Mouse (Mus musculus) stomach, embryonic 14.5 days (tissue): ENCODE measurements around the gene Zzef1. TPM values are rescaled to one million over a fixed set of nuclear protein-coding genes. Genes with fewer than 3 reads are reported as not detected.
A peak's percentile ranks its signal among the peaks of the same experiment; 100 is the strongest.

Source experiments
- ATAC-seq: fragments of 200-750 bp; cut with Nextera tagmentation; 2 replicates; pipeline ENCODE4 v1.8.0; 2017; ENCODE audit warnings: low read depth, moderate TSS enrichment; ENCODE audit not compliant: insufficient number of reproducible peaks, insufficient read depth, low FRiP score
- H3K27ac ChIP-seq: fragments of 300-500 bp; sonication (generic); 2 replicates; pipeline ENCODE4 v1.5.1; 2014; ENCODE audit warnings: mild to moderate bottlenecking, low read length, moderate library complexity, mixed read lengths
- H3K27me3 ChIP-seq: fragments of 300-500 bp; sonication (generic); 2 replicates; pipeline ENCODE4 v1.6.1; 2014; ENCODE audit warnings: low read length, control low read depth, mixed read lengths; ENCODE audit not compliant: control insufficient read depth, insufficient read depth
- H3K36me3 ChIP-seq: fragments of 300-500 bp; sonication (generic); 2 replicates; pipeline ENCODE4 v1.6.1; 2014; ENCODE audit warnings: mild to moderate bottlenecking, control low read depth, low read length, moderate library complexity, mixed read lengths; ENCODE audit not compliant: control insufficient read depth, insufficient read depth
- H3K4me1 ChIP-seq: fragments of 300-500 bp; sonication (generic); 2 replicates; pipeline ENCODE4 v1.6.1; 2014; ENCODE audit warnings: low read length, control low read depth, mixed read lengths; ENCODE audit not compliant: control insufficient read depth, insufficient read depth
- H3K4me2 ChIP-seq: fragments of 300-500 bp; sonication (generic); replicated peaks from 2 replicates; pipeline ENCODE4 v1.6.1; 2014; ENCODE audit warnings: low read depth, low read length, control low read depth
- H3K4me3 ChIP-seq: fragments of 300-500 bp; sonication (generic); 2 replicates; pipeline ENCODE4 v1.5.1; 2014; ENCODE audit warnings: low read depth, low read length, control low read depth
- H3K9ac ChIP-seq: fragments of 300-500 bp; sonication (generic); replicated peaks from 2 replicates; pipeline ENCODE4 v1.6.1; 2014; ENCODE audit warnings: low read depth, mild to moderate bottlenecking, control low read depth, low read length, moderate library complexity, mixed read lengths
- H3K9me3 ChIP-seq: fragments of 300-500 bp; sonication (generic); 2 replicates; pipeline ENCODE4 v1.6.1; 2016; ENCODE audit warnings: low read depth, low read length, control low read depth; ENCODE audit not compliant: control insufficient read depth
- WGBS: fragments of 180-500 bp; shearing (Covaris S2); extraction: QIAGEN DNeasy Blood & Tissue Kit; methylation state at CpG from one replicate; pipeline ENCODE4 v1.1.7; 2014; 5-methylcytosine and 5-hydroxymethylcytosine counted together
- polyA plus RNA-seq: library from polyadenylated mRNA; unstranded; fragments of >200 nt; fragmentation: Nextera tagmentation; extraction: Ambion mirVana; gene quantifications from 2 replicates; pipeline ENCODE4 v1.2.1, GENCODE M21; 2014

The Zzef1 gene
- polyA plus RNA-seq, 1 experiment from 2014 or later, result 13.8 TPM

- Histone ChIP-seq H3K4me2 (no peak overlapping the region), H3K27me3 (no peaks in the 10 kb centered on the region), H3K27ac (no peak overlapping the region), H3K9me3 (no peaks in the 10 kb centered on the region), H3K36me3 (peaks cover 52% of the 10 kb centered on the region), H3K9ac (no peak overlapping the region), H3K4me1 (no peaks in the 10 kb centered on the region), H3K4me3 (no peak overlapping the region)
- ATAC-seq, result no peak
- WGBS, result 96% methylated on average over 3 of the region's 3 CpGs
These were observed 65.2 kb downstream of the Zzef1 start for GRCm38 (mm10) chr11:72861236-72861635.

GRCm38 (mm10) chr11:72866446-72866845, 70.4 kb downstream of the Zzef1 start:
- Histone ChIP-seq H3K27me3 (no peaks in the 10 kb centered on the region), H3K4me1 (no peaks in the 10 kb centered on the region), H3K9me3 (no peaks in the 10 kb centered on the region), H3K27ac (no peak overlapping the region), H3K9ac (no peak overlapping the region), H3K4me3 (no peak overlapping the region), H3K36me3 (peaks cover 43% of the 10 kb centered on the region), H3K4me2 (no peak overlapping the region)
- 87% methylated on average over 7 of the region's 7 CpGs for WGBS
- no peak for ATAC-seq

GRCm38 (mm10) chr11:72872061-72872460, 76.0 kb downstream of the Zzef1 start:
- no peak overlapping the region for H3K9ac ChIP-seq
- WGBS, result 69% methylated on average over 1 of the region's 1 CpGs
- ATAC-seq, result no peak
- H3K4me2 ChIP-seq, result no peak overlapping the region
- H3K27me3 ChIP-seq, result no peaks in the 10 kb centered on the region
- H3K36me3 ChIP-seq, result peaks cover 37% of the 10 kb centered on the region; the same call in 1 of the 2 replicates
- H3K4me1 ChIP-seq, result no peaks in the 10 kb centered on the region
- H3K27ac ChIP-seq, result no peak overlapping the region
- H3K4me3 ChIP-seq, result no peak overlapping the region
- no peaks in the 10 kb centered on the region for H3K9me3 ChIP-seq

- peaks cover 43% of the 10 kb centered on the region for H3K36me3 ChIP-seq
These were observed 96.6 kb downstream of the Zzef1 start for GRCm38 (mm10) chr11:72892623-72893022.

GRCm38 (mm10) chr11:72908391-72908790, 112.4 kb downstream of the Zzef1 start:
- Histone ChIP-seq H3K27ac (no peak overlapping the region), H3K4me3 (no peak overlapping the region), H3K36me3 (peaks cover 48% of the 10 kb centered on the region), H3K4me2 (no peak overlapping the region), H3K9me3 (no peaks in the 10 kb centered on the region), H3K4me1 (no peaks in the 10 kb centered on the region), H3K27me3 (no peaks in the 10 kb centered on the region), H3K9ac (no peak overlapping the region)
- ATAC-seq, result no peak
- 81% methylated on average over 4 of the region's 4 CpGs for WGBS

More at GRCm38 (mm10) chr11:72892623-72893022, 96.6 kb downstream of the Zzef1 start:
- Histone ChIP-seq H3K9ac (no peak overlapping the region), H3K4me2 (no peak overlapping the region), H3K4me3 (no peak overlapping the region), H3K9me3 (no peaks in the 10 kb centered on the region), H3K27me3 (no peaks in the 10 kb centered on the region), H3K4me1 (no peaks in the 10 kb centered on the region), H3K27ac (no peak overlapping the region)
- no peak for ATAC-seq
- 82% methylated on average over 1 of the region's 1 CpGs for WGBS

GRCm38 (mm10) chr11:72917299-72917996, 121.4 kb downstream of the Zzef1 start:
- Histone ChIP-seq H3K4me2 (no peak overlapping the region), H3K4me3 (no peak overlapping the region), H3K36me3 (peaks cover 51% of the 10 kb centered on the region), H3K4me1 (no peaks in the 10 kb centered on the region; the same call in 1 of the 2 replicates), H3K9ac (no peak overlapping the region), H3K27ac (no peak overlapping the region), H3K27me3 (no peaks in the 10 kb centered on the region), H3K9me3 (no peaks in the 10 kb centered on the region)
- WGBS, result 80% methylated on average over 7 of the region's 7 CpGs
- ATAC-seq, result no peak

GRCm38 (mm10) chr11:72923116-72923515, 127.1 kb downstream of the Zzef1 start:
- Histone ChIP-seq H3K4me2 (no peak overlapping the region), H3K27me3 (no peaks in the 10 kb centered on the region), H3K4me1 (peaks cover 25% of the 10 kb centered on the region), H3K4me3 (no peak overlapping the region), H3K36me3 (peaks cover 22% of the 10 kb centered on the region; the same call in 1 of the 2 replicates), H3K9ac (no peak overlapping the region), H3K27ac (peak overlapping the region; percentile 76; the same call in 1 of the 2 replicates), H3K9me3 (no peaks in the 10 kb centered on the region)
- 17% methylated on average over 4 of the region's 4 CpGs for WGBS
- ATAC-seq, result peak; percentile 53; the same call in 1 of the 2 replicates

- no peak; the same call in 1 of the 2 replicates for ATAC-seq
- WGBS, result 45% methylated on average over 1 of the region's 1 CpGs
These were observed 128.4 kb downstream of the Zzef1 start for GRCm38 (mm10) chr11:72924458-72924857.

More at GRCm38 (mm10) chr11:72924458-72924857, 128.4 kb downstream of the Zzef1 start:
- peaks cover 19% of the 10 kb centered on the region; the same call in 1 of the 2 replicates for H3K36me3 ChIP-seq
- H3K27ac ChIP-seq, result peak overlapping the region; percentile 76; the same call in 1 of the 2 replicates
- no peaks in the 10 kb centered on the region for H3K27me3 ChIP-seq
- H3K9me3 ChIP-seq, result no peaks in the 10 kb centered on the region
- H3K4me1 ChIP-seq, result peaks cover 25% of the 10 kb centered on the region
- H3K9ac ChIP-seq, result no peak overlapping the region
- H3K4me2 ChIP-seq, result no peak overlapping the region
- no peak overlapping the region for H3K4me3 ChIP-seq
